8 mouse cellular contexts compared by ENCODE assay signal in the genomic region with DNA sequence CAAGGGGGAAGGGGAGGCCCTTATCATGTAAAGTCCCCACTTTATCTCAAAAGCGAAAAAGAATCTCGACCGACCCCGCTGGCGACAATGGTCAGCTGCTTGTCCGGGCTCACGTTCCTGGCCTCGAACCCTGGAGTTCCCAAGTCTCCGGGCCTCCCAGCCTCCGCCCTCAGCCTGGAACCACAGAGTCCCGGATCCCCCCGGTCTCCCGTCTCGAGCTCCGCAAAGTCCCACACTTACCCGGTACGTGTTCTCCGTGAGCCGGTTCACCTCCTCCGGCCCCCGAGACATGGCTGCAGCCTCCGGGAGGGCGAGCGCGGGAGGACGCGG. TPM values are rescaled to one million over a fixed set of nuclear protein-coding genes. Genes with fewer than 3 reads are reported as not detected.
DNase-seq lines count a peak whose midpoint lies in the region; ATAC-seq and TF ChIP-seq lines count a peak whose summit lies in the region.

No protein-coding gene starts in this region.

- H3K4me1 ChIP-seq in embryonic facial prominence, embryonic 10.5 days: peaks cover 21% of the 10 kb centered on the region
- peaks cover 18% of the 10 kb centered on the region for H3K4me1 ChIP-seq in hindbrain, embryonic 13.5 days (replicated peaks)
- H3K4me1 ChIP-seq in midbrain, embryonic 15.5 days: peaks cover 19% of the 10 kb centered on the region

- ATAC-seq in hindbrain, embryonic 13.5 days (ENCODE audit: low FRiP score): no peak; the same call in 1 of the 2 replicates
- no peak for ATAC-seq in midbrain, embryonic 15.5 days (replicated peaks)

- WGBS in embryonic facial prominence, embryonic 10.5 days: under 1% methylated on average over 27 of the region's 27 CpGs
- 0% methylated on average over 27 of the region's 27 CpGs for WGBS in hindbrain, embryonic 13.5 days
- WGBS in midbrain, embryonic 15.5 days: under 1% methylated on average over 27 of the region's 27 CpGs

- no peak for DNase-seq in layer of hippocampus, adult 2 months (ENCODE audit: low spot score in 2 of 2)
- DNase-seq in layer of hippocampus, postnatal 36 days: no peak
- DNase-seq in embryonic facial prominence, embryonic 10.5 days (ENCODE audit: low spot score): no peak
- DNase-seq in natural killer cell, adult 2 months (ENCODE audit: low spot score in 2 of 2): no peak
- DNase-seq in gastrocnemius, postnatal 25 days: no peak
- no peak for DNase-seq in spleen, postnatal 4 days (ENCODE audit: low spot score in 2 of 2)

- H3K27me3 ChIP-seq in embryonic facial prominence, embryonic 10.5 days (replicated peaks; ENCODE audit: low read depth, poor library complexity, severe bottlenecking): peaks cover 27% of the 10 kb centered on the region; the same call in 1 of the 2 replicates
- peaks cover 46% of the 10 kb centered on the region for H3K27me3 ChIP-seq in hindbrain, embryonic 13.5 days
- peaks cover 40% of the 10 kb centered on the region for H3K27me3 ChIP-seq in midbrain, embryonic 15.5 days (replicated peaks)

- no peak overlapping the region for H3K27ac ChIP-seq in layer of hippocampus, adult 2 months
- peak overlapping the region; percentile 81 for H3K27ac ChIP-seq in embryonic facial prominence, embryonic 10.5 days (replicated peaks)
- no peak overlapping the region for H3K27ac ChIP-seq in hindbrain, embryonic 13.5 days
- H3K27ac ChIP-seq in midbrain, embryonic 15.5 days: no peak overlapping the region

- no peak for TF ChIP-seq CTCF in layer of hippocampus, adult 2 months (conservative IDR thresholded peaks at IDR 0.05)

- no peaks in the 10 kb centered on the region for H3K36me3 ChIP-seq in embryonic facial prominence, embryonic 10.5 days (replicated peaks)
- H3K36me3 ChIP-seq in hindbrain, embryonic 13.5 days: no peaks in the 10 kb centered on the region
- H3K36me3 ChIP-seq in midbrain, embryonic 15.5 days (replicated peaks): no peaks in the 10 kb centered on the region

- peak overlapping the region; percentile 92 for H3K4me2 ChIP-seq in hindbrain, embryonic 13.5 days
- peak overlapping the region; percentile 87 for H3K4me2 ChIP-seq in midbrain, embryonic 15.5 days

- peak overlapping the region; percentile 31; the same call in 1 of the 2 replicates for H3K9ac ChIP-seq in hindbrain, embryonic 13.5 days
- H3K9ac ChIP-seq in midbrain, embryonic 15.5 days: no peak overlapping the region

- no peaks in the 10 kb centered on the region for H3K9me3 ChIP-seq in embryonic facial prominence, embryonic 10.5 days
- no peaks in the 10 kb centered on the region for H3K9me3 ChIP-seq in hindbrain, embryonic 13.5 days
- no peaks in the 10 kb centered on the region for H3K9me3 ChIP-seq in midbrain, embryonic 15.5 days

- H3K4me3 ChIP-seq in layer of hippocampus, adult 2 months: peak overlapping the region; percentile 52
- peak overlapping the region; percentile 75 for H3K4me3 ChIP-seq in embryonic facial prominence, embryonic 10.5 days
- peak overlapping the region; percentile 55 for H3K4me3 ChIP-seq in hindbrain, embryonic 13.5 days
- H3K4me3 ChIP-seq in midbrain, embryonic 15.5 days: peak overlapping the region; percentile 45

RNA-seq across cellular contexts. Expression of gene Baiap2l1, which starts 0.4 kb away (rescaled TPM):
- total RNA-seq in layer of hippocampus, adult 2 months (2021): under 1 TPM; 0.46 to 0.49 TPM
- total RNA-seq in layer of hippocampus, postnatal 36 days (2021): under 1 TPM; 0.85 to 0.88 TPM
- 5.6 and 6.0 TPM in 2 replicates for polyA plus RNA-seq in embryonic facial prominence, embryonic 10.5 days (2016; fragmentation: Nextera tagmentation; extraction: Ambion mirVana)
- 2.2 and 2.6 TPM in 2 replicates for polyA plus RNA-seq in hindbrain, embryonic 13.5 days (2015; fragmentation: Nextera tagmentation; extraction: Ambion mirVana)
- polyA plus RNA-seq in midbrain, embryonic 15.5 days (2015; fragmentation: Nextera tagmentation; extraction: Ambion mirVana): 1.1 and 1.3 TPM in 2 replicates
- total RNA-seq in gastrocnemius, postnatal 25 days (2021): under 1 TPM; 0.35 to 0.84 TPM
